11 mouse cellular contexts compared by ENCODE assay signal in genomic region chr6:28781696-28782095, GRCm38 (mm10). TPM values are rescaled to one million over a fixed set of nuclear protein-coding genes. Genes with fewer than 3 reads are reported as not detected.
DNase-seq lines count a peak whose midpoint lies in the region; TF ChIP-seq lines count a peak whose summit lies in the region.
"Had no signal": no experiment of that assay in that cellular context is flagged by ENCODE, and none has a peak within 500 bp of the region (broad histone marks: within the 10 kb centered on the region; RNA-seq: fewer than 3 reads in every experiment).

No protein-coding gene starts in this region.

- TF ChIP-seq POLR2A in heart, adult 2 months (IDR thresholded peaks at IDR 0.05; ENCODE audit: insufficient read depth, low read depth, low read length) = no peak

- no peak overlapping the region for H3K4me3 ChIP-seq in heart, embryonic 10.5 days
- no peak overlapping the region for H3K4me3 ChIP-seq in heart, adult 2 months
- H3K4me3 ChIP-seq: embryonic facial prominence, embryonic 13.5 days had no signal

- DNase-seq in heart, embryonic 10.5 days (ENCODE audit: low spot score) = no peak
- DNase-seq in heart, adult 2 months = no peak
- peak; percentile 73 for DNase-seq in left cerebral cortex, adult 11 months (ENCODE audit: low spot score)
- DNase-seq in left cerebral cortex, postnatal 4 days = no peak
- peak; percentile 78 for DNase-seq in frontal cortex, adult 2 months (ENCODE audit: extremely low spot score in 1 of 2, low spot score in 1 of 2)
- peak; percentile 30 for DNase-seq in mesoderm, embryonic 11.5 days (ENCODE audit: low read depth, low spot score)
- no peak for DNase-seq in natural killer cell, adult 2 months (ENCODE audit: low spot score in 2 of 2)
- no peak for DNase-seq in urinary bladder, postnatal 4 days (ENCODE audit: low spot score in 2 of 2)
- DNase-seq: cerebellum, adult 2 months; heart, postnatal 14 days had no signal

- intact Hi-C loops in heart, adult 2 months (cut with DNase I) = no loop called here
- intact Hi-C loops in left cerebral cortex, postnatal 4 days (cut with DNase I) = no loop called here

- no peaks in the 10 kb centered on the region for H3K36me3 ChIP-seq in heart, embryonic 10.5 days
- H3K36me3 ChIP-seq in heart, adult 2 months (ENCODE audit: control insufficient read depth, insufficient read depth, low read length) = peaks cover 4% of the 10 kb centered on the region; the same call in 1 of the 2 replicates
- H3K36me3 ChIP-seq: embryonic facial prominence, embryonic 13.5 days had no signal

- TF ChIP-seq EP300 in heart, adult 2 months (IDR thresholded peaks at IDR 0.05; ENCODE audit: insufficient read depth, low read depth, low read length) = no peak

- H3K79me2 ChIP-seq in heart, adult 2 months (replicated peaks; ENCODE audit: control insufficient read depth, insufficient read depth, low read length) = no peaks in the 10 kb centered on the region

- H3K27me3 ChIP-seq in heart, embryonic 10.5 days (ENCODE audit: insufficient read depth, poor library complexity, severe bottlenecking) = no peaks in the 10 kb centered on the region
- H3K27me3 ChIP-seq in heart, adult 2 months (ENCODE audit: control insufficient read depth, insufficient read depth, low read length) = no peaks in the 10 kb centered on the region
- H3K27me3 ChIP-seq: embryonic facial prominence, embryonic 13.5 days had no signal

- no peaks in the 10 kb centered on the region for H3K9me3 ChIP-seq in heart, embryonic 10.5 days
- H3K9me3 ChIP-seq: embryonic facial prominence, embryonic 13.5 days had no signal

- WGBS in heart, embryonic 10.5 days = 80% methylated on average over 3 of the region's 3 CpGs
- 57% methylated on average over 3 of the region's 3 CpGs for WGBS in heart, adult 2 months

- peaks cover 30% of the 10 kb centered on the region for H3K4me1 ChIP-seq in heart, embryonic 10.5 days
- no peaks in the 10 kb centered on the region for H3K4me1 ChIP-seq in heart, adult 2 months (ENCODE audit: control insufficient read depth, insufficient read depth, low read length)

- H3K27ac ChIP-seq in heart, embryonic 10.5 days = 0 out of 2 replicates have a peak overlapping the region, but pooled peaks have one; percentile 10
- no peak overlapping the region for H3K27ac ChIP-seq in heart, adult 2 months
- H3K27ac ChIP-seq: embryonic facial prominence, embryonic 13.5 days had no signal

- no peak overlapping the region for H3K9ac ChIP-seq in heart, adult 2 months (ENCODE audit: low read depth, low read length)
- H3K9ac ChIP-seq: embryonic facial prominence, embryonic 13.5 days had no signal

- no peak for TF ChIP-seq CTCF in heart, adult 2 months (IDR thresholded peaks at IDR 0.05)

RNA-seq across cellular contexts. Expression of gene Lrrc4, which starts 49.9 kb away (rescaled TPM):
- polyA plus RNA-seq in heart, embryonic 10.5 days (2016; fragmentation: Nextera tagmentation; extraction: Ambion mirVana) = 0.73 and 0.87 TPM in 2 replicates
- under 1 TPM; 0.43 to 0.47 TPM for total RNA-seq in heart, adult 2 months (2021)
- polyA plus RNA-seq in heart, adult 2 months (2012; rRNA removed) = 0.67 and 0.68 TPM in 2 replicates
- 10 to 100 TPM; 46.2 to 46.7 TPM for total RNA-seq in left cerebral cortex, postnatal 4 days (2021)
- 46.0 and 49.3 TPM in 2 replicates for polyA plus RNA-seq in frontal cortex, adult 2 months (2012; rRNA removed)

Comparison
In these comparisons a context has a peak if more than half of its experiments do, and no peak if none do; other contexts are left out.
1. DNase-seq: peak in left cerebral cortex, adult 11 months (single experiment), frontal cortex, adult 2 months (2 of 2) and mesoderm, embryonic 11.5 days (single experiment); none in heart, embryonic 10.5 days (single experiment), heart, adult 2 months (0 of 2), left cerebral cortex, postnatal 4 days (single experiment), natural killer cell, adult 2 months (0 of 2) and urinary bladder, postnatal 4 days (0 of 2).
2. RNA of gene Lrrc4, which starts 49.9 kb away (polyA plus RNA-seq): 46.0 to 49.3 TPM in frontal cortex, adult 2 months; 0.73 to 0.87 TPM in heart, embryonic 10.5 days and 0.67 to 0.68 TPM in heart, adult 2 months; every median in the first group is over 10 times any median in the second.